Mouse (Mus musculus) cerebellum, postnatal 14 days (tissue): Measurements from ENCODE around the gene Capn2.

Experiments used
- DNase-seq, 2 experiments: peaks; one replicate each; pipeline ENCODE4 v3.0.0; 2021; ENCODE audit warnings: mixed read lengths in 2 of 2

Capn2 gene

DNA sequence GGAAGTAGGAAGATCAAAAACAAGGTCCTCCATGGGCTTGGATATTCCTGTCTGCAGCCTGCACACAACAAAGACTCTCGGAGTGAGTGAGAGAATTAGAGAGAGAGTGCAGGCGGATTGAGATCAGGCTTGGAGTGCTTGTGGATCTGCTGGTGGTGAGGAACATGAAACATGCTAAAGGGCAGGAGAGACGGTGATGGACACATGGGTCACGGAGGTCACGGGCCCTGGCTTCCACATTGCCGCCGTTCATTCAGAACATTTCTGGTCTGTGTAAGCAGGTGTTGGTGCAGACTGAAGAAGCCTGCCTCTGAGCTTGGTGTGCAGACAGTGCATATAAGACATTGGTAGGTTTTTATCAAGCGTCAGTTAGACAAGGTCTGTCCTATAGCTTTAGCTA lies 58.0 kb downstream of the Capn2 start:
- DNase-seq, result no peak

GRCm38 (mm10) chr1:182458556-182458955 lies 58.9 kb downstream of the Capn2 start:
- no peak for DNase-seq

GRCm38 (mm10) chr1:182455080-182455479 lies 62.3 kb downstream of the Capn2 start:
- DNase-seq, result no peak

GRCm38 (mm10) chr1:182452473-182452872 lies 64.9 kb downstream of the Capn2 start:
- DNase-seq, result no peak

DNA sequence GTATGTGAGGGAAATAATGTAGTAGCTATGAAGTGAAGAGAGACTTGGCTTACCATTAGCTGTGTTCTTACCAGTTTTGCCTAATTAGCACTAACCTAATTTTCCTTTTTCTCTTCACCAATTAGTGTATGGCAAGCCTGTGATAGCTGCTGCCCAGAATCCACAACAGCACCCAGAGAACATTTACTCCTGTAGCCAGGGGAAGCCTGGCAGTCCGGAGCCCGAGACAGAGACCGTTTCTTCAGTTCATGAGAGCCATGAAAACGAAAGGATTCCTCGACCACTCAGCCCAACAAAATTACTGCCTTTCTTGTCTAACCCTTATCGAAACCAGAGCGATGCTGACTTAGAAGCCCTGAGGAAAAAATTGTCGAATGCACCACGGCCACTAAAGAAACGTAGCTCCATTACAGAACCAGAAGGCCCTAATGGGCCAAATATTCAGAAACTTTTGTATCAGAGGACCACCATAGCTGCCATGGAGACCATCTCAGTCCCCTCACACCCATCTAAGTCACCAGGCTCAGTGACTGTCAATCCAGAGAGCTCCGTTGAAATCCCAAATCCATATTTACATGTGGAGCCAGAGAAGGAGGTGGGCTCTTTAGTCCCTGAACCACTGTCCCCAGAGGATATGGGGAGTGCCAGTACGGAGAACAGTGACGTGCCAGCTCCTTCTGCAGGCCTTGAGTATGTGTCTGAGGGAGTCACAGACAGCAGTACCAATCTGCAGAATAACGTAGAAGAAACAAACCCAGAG lies 69.0 kb downstream of the Capn2 start:
- no peak for DNase-seq

DNA sequence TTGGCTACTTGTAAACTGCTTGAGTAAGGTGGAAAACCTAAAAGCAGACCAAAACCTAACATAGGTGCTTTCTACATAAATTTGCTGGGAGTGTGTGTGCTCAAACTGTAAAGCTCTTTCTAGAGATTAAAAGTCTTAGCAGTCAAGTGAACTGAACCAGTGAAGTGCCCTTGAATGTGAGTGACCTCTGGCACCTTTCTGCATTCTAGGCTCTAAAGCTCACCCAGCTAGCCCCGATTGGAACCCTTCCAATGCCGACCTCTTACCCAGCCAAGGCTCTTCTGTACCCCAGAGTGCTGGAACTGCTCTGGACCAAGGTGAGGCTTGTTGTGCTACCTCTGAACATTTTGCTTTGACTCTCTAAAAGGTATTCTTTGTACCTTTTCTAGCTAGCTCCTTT lies 73.3 kb downstream of the Capn2 start:
- no peak for DNase-seq

- no peak for DNase-seq
Measured at GRCm38 (mm10) chr1:182441791-182442473, 75.5 kb downstream of the Capn2 start.

DNA sequence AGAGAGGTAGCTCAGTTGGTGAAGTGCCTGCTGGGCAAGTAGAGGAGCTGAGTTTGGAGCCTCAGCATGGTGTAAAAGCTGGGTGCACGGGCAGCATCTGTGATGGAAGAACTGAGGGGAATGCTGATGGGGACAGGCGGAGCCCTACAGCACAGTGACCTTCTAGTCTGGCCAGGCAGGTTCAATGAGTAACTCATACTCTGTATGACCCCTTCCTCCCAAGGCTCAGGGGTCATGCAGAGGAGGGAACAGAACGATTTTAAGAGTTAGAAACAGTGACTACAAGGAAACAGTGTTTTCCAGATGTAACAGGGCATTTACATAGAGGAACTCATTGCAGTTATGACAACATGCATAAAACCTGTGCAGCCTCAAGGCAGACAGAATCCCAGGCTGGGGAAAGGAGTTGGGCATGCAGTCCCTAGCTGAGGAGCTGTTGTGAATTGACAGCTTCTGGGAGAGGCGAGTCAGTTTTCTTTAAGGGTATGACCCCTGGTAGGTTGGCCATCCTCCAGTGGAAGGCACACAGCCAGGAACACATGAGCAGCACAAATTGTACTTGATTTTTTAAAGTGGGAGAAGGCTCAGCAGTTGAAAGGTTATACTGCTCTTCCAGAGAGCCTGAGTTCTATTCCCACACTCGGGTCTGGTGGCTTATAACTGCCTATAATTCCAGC lies 77.7 kb downstream of the Capn2 start:
- peak; percentile 53 to 54 for DNase-seq

GRCm38 (mm10) chr1:182436746-182437145 lies 80.7 kb downstream of the Capn2 start:
- peak; percentile 43 to 52 for DNase-seq

GRCm38 (mm10) chr1:182432059-182432458 lies 85.3 kb downstream of the Capn2 start:
- DNase-seq, result no peak

- no peak for DNase-seq
Measured at GRCm38 (mm10) chr1:182430676-182431075, 86.7 kb downstream of the Capn2 start.

DNA sequence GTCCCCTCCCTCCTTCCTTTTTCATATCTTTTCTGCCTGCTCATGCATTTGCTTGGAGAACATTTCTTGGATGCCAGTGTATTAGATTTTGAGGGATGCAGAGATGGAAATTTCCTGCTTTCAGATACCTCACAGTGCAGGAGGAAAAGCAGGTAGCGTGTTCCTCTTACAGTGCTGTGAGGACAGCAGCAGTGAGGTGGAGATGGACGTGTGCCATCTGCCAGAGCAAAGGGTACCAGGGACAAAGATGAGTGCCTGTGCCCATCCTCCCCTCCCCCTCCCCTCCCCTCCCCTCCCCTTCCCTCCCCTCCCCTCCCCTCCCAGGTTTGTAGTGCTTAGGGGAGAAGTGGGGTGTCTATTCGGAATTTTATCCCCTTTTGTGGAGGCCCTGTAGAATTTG lies 87.6 kb downstream of the Capn2 start:
- DNase-seq, result no peak

- no peak for DNase-seq
Measured at GRCm38 (mm10) chr1:182427426-182427825, 90.0 kb downstream of the Capn2 start.

DNA sequence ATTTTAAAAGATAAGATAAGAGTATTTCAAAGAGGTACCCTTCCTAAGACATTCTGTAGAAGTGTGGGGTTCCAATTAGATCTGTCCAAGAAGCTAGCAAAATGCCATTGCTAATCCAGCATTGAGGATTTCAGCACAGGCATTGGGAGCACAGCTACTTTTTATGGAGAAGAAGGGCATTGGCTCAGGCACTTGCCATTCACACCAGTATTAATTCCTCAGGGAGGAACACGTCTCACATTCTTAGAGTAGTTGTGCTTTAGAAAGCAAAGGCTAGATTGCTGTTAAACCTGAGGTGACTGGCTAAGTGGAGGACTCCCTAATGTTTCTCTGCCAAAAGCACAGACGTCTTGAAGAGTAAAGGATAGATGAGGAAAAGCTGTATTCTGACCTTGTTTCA lies 91.0 kb downstream of the Capn2 start:
- no peak for DNase-seq

- DNase-seq, result no peak
Measured at GRCm38 (mm10) chr1:182425176-182425575, 92.2 kb downstream of the Capn2 start.

DNA sequence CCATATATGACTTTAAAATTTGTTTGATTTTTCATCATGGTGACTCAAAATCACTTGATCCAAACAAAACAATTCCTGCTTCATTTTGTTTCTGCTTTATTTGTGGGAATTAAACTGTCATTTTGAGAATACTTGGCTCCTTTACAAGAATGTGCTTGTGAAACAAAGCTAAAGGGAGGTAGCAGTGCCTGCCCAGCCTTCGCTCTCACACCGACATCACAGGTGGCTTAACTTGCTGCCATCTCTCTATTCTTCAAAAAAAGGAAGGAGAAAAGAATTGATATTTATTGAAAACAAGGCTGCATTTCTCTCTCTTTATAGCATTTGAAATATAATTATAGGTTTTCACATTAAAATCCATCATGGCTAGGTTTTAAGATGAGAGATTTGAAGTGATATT lies 93.1 kb downstream of the Capn2 start:
- no peak for DNase-seq

GRCm38 (mm10) chr1:182419481-182419880 lies 97.9 kb downstream of the Capn2 start:
- no peak for DNase-seq
